Mouse (Mus musculus) lung, postnatal 0 days (tissue): ENCODE results near the gene Prkg1. TPM values are rescaled to one million over a fixed set of nuclear protein-coding genes. Genes with fewer than 3 reads are reported as not detected.

ENCODE experiments used
- ATAC-seq: fragments of 200-750 bp; cut with Nextera tagmentation; 2 replicates; pipeline ENCODE4 v1.8.0; 2017; ENCODE audit warnings: moderate library complexity
- DNase-seq: peaks from one replicate; pipeline ENCODE4 v3.0.0-alpha.2; 2016; ENCODE audit warnings: low spot score
- H3K27ac ChIP-seq: fragments of 300-500 bp; sonication (generic); 2 replicates; pipeline ENCODE4 v1.5.1; 2014; ENCODE audit warnings: antibody characterized with exemption, mild to moderate bottlenecking, low read length, mixed read lengths
- H3K27me3 ChIP-seq: fragments of 300-500 bp; sonication (generic); replicated peaks from 2 replicates; pipeline ENCODE4 v1.6.1; 2014; ENCODE audit warnings: low read length, mixed read lengths; ENCODE audit not compliant: insufficient read depth
- H3K36me3 ChIP-seq: fragments of 300-500 bp; sonication (generic); 2 replicates; pipeline ENCODE4 v1.6.1; 2014; ENCODE audit warnings: low read length, mixed read lengths; ENCODE audit not compliant: insufficient read depth
- H3K4me1 ChIP-seq: fragments of 300-500 bp; sonication (generic); 2 replicates; pipeline ENCODE4 v1.6.1; 2014; ENCODE audit warnings: antibody characterized with exemption, low read depth, low read length, mixed read lengths; ENCODE audit not compliant: insufficient read depth
- H3K4me2 ChIP-seq: fragments of 300-500 bp; sonication (generic); replicated peaks from 2 replicates; pipeline ENCODE4 v1.6.1; 2014; ENCODE audit warnings: low read depth, mild to moderate bottlenecking, low read length, moderate library complexity, mixed read lengths
- H3K4me3 ChIP-seq: fragments of 300-500 bp; sonication (generic); 2 replicates; pipeline ENCODE4 v1.5.1; 2014; ENCODE audit warnings: low read depth, low read length
- H3K9ac ChIP-seq: fragments of 300-500 bp; sonication (generic); replicated peaks from 2 replicates; pipeline ENCODE4 v1.6.1; 2014; ENCODE audit warnings: low read depth, mild to moderate bottlenecking
- H3K9me3 ChIP-seq: fragments of 300-500 bp; sonication (generic); 2 replicates; pipeline ENCODE4 v1.6.1; 2016; ENCODE audit warnings: low read length, mixed read lengths
- CTCF ChIP-seq: IDR thresholded peaks from 2 replicates; pipeline ENCODE4 v1.5.1; 2016; ENCODE audit warnings: antibody characterized with exemption, mild to moderate bottlenecking
- EP300 ChIP-seq: IDR thresholded peaks from 2 replicates; pipeline ENCODE4 v1.6.1; 2016; ENCODE audit warnings: antibody characterized with exemption, mild to moderate bottlenecking, control low read depth
- WGBS: fragments of 180-500 bp; shearing (Covaris S2); extraction: QIAGEN DNeasy Blood & Tissue Kit; methylation state at CpG from one replicate; pipeline ENCODE4 v1.1.7; 2014; 5-methylcytosine and 5-hydroxymethylcytosine counted together
- polyA plus RNA-seq: library from polyadenylated mRNA; unstranded; fragments of >200 nt; fragmentation: Nextera tagmentation; extraction: Ambion mirVana; gene quantifications from 2 replicates; pipeline ENCODE4 v1.2.1, GENCODE M21; 2015

The Prkg1 gene
- polyA plus RNA-seq, 1 experiment from 2014 or later = 4.8 TPM

DNA sequence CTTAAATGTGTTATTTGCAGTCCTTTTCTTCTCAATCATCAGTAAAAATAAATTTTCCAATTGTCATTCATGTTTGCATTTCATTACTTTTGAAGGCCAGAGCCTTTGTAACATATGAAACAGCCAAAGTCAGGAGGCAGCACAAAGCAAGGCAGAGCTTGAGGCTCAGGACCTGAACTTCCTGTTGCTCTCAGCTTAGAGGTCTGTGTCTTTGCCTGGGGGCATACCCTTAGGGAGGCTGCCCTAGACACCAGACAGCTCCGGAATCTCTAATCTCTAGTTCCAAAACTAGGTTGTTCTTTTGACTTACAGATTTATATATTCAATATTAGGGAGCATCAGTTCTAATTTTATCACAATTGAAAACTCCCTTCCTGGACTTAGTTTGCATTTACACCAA lies 700.1 kb downstream of the Prkg1 start:
- TF ChIP-seq EP300 (no peak), CTCF (no peak)
- no peaks in the 10 kb centered on the region for H3K36me3 ChIP-seq
- WGBS = 69% methylated on average over 1 of the region's 1 CpGs
- H3K27me3 ChIP-seq = no peaks in the 10 kb centered on the region
- H3K4me3 ChIP-seq = no peak overlapping the region
- no peak overlapping the region for H3K27ac ChIP-seq
- no peak overlapping the region for H3K9ac ChIP-seq
- DNase-seq (no peak), ATAC-seq (no peak)
- no peaks in the 10 kb centered on the region for H3K9me3 ChIP-seq
- no peaks in the 10 kb centered on the region for H3K4me1 ChIP-seq
- H3K4me2 ChIP-seq = no peak overlapping the region

- ATAC-seq (no peak), DNase-seq (no peak)
- Histone ChIP-seq H3K4me1 (no peaks in the 10 kb centered on the region), H3K9me3 (no peaks in the 10 kb centered on the region), H3K27ac (no peak overlapping the region), H3K4me2 (no peak overlapping the region), H3K36me3 (no peaks in the 10 kb centered on the region), H3K27me3 (no peaks in the 10 kb centered on the region), H3K9ac (no peak overlapping the region), H3K4me3 (no peak overlapping the region)
- no peak for TF ChIP-seq EP300
- peak; percentile 47 for TF ChIP-seq CTCF
- WGBS = 96% methylated on average over 4 of the region's 4 CpGs
Measured at GRCm38 (mm10) chr19:31046601-31047000, 718.2 kb downstream of the Prkg1 start.

GRCm38 (mm10) chr19:31040948-31041847 lies 723.6 kb downstream of the Prkg1 start:
- no peak for DNase-seq
- no peaks in the 10 kb centered on the region for H3K4me1 ChIP-seq
- H3K36me3 ChIP-seq = no peaks in the 10 kb centered on the region
- H3K4me3 ChIP-seq = no peak overlapping the region
- no peaks in the 10 kb centered on the region for H3K9me3 ChIP-seq
- 86% methylated on average over 2 of the region's 2 CpGs for WGBS
- H3K9ac ChIP-seq = no peak overlapping the region
- ATAC-seq = no peak
- no peak overlapping the region for H3K27ac ChIP-seq
- no peak overlapping the region for H3K4me2 ChIP-seq
- TF ChIP-seq CTCF = no peak
- no peak for TF ChIP-seq EP300
- H3K27me3 ChIP-seq = no peaks in the 10 kb centered on the region

DNA sequence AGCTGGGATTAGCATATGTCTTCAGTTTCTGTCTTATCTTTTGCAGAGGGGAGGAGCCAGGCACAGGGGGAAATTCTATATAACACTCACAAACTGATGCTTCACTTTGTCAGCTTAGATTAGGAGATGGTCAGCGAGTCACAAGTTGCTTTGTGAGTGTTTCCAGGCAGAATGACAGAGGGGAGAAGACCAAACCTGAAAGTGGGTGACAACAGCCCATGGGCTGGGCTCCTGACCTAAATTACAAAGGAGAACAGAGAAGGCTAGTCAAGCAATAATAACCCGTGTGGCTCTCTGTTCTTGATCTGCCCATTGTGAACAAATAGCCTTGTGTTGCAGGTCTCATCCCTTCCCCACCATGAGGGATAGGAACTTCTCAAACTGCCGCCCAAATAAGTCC lies 725.9 kb downstream of the Prkg1 start:
- WGBS = 58% methylated on average over 3 of the region's 3 CpGs
- no peaks in the 10 kb centered on the region for H3K9me3 ChIP-seq
- H3K27me3 ChIP-seq = no peaks in the 10 kb centered on the region
- H3K36me3 ChIP-seq = no peaks in the 10 kb centered on the region
- H3K4me2 ChIP-seq = no peak overlapping the region
- no peak for DNase-seq
- no peak for TF ChIP-seq CTCF
- TF ChIP-seq EP300 = no peak
- H3K9ac ChIP-seq = no peak overlapping the region
- ATAC-seq = no peak
- no peaks in the 10 kb centered on the region for H3K4me1 ChIP-seq
- no peak overlapping the region for H3K27ac ChIP-seq
- H3K4me3 ChIP-seq = no peak overlapping the region

GRCm38 (mm10) chr19:31031596-31031995 lies 733.2 kb downstream of the Prkg1 start:
- Histone ChIP-seq H3K27me3 (no peaks in the 10 kb centered on the region), H3K9me3 (no peaks in the 10 kb centered on the region), H3K27ac (no peak overlapping the region), H3K4me3 (no peak overlapping the region), H3K4me2 (no peak overlapping the region), H3K36me3 (no peaks in the 10 kb centered on the region), H3K4me1 (no peaks in the 10 kb centered on the region), H3K9ac (no peak overlapping the region)
- TF ChIP-seq EP300 = no peak
- no peak for TF ChIP-seq CTCF
- ATAC-seq = no peak
- no peak for DNase-seq
- 88% methylated on average over 6 of the region's 6 CpGs for WGBS

- ATAC-seq (no peak), DNase-seq (no peak)
- Histone ChIP-seq H3K27ac (no peak overlapping the region), H3K9ac (no peak overlapping the region), H3K36me3 (no peaks in the 10 kb centered on the region), H3K4me1 (no peaks in the 10 kb centered on the region), H3K9me3 (no peaks in the 10 kb centered on the region), H3K4me3 (no peak overlapping the region), H3K4me2 (no peak overlapping the region), H3K27me3 (no peaks in the 10 kb centered on the region)
- 48% methylated on average over 5 of the region's 5 CpGs for WGBS
- TF ChIP-seq CTCF = no peak
- TF ChIP-seq EP300 = no peak
Measured at GRCm38 (mm10) chr19:31026797-31027196, 738.0 kb downstream of the Prkg1 start.
